Mouse (Mus musculus): ENCODE results near the gene Ddx39. TPM values are rescaled to one million over a fixed set of nuclear protein-coding genes. Genes with fewer than 3 reads are reported as not detected.

Ddx39 gene
- polyA plus RNA-seq, 1 experiment from 2014 or later: 253 TPM

Small RNA genes lying within 50 kb of the gene (microRNA-seq; reads per million reads assigned to microRNA genes)
- 0.95 reads per million for gene Mir1668

Other genes with a start within 250 kb of the Ddx39 start
- gene Olfr370, start 179.4 kb upstream of the Ddx39 start, polyA plus RNA-seq (2014; fragmentation: Nextera tagmentation; extraction: Ambion mirVana): not detected in 2 replicates
- 351 and 359 TPM in 2 replicates for gene Ndufb7, start 148.5 kb upstream of the Ddx39 start, polyA plus RNA-seq (2014; fragmentation: Nextera tagmentation; extraction: Ambion mirVana)
- 680 and 686 TPM in 2 replicates for gene Tecr, start 107.2 kb upstream of the Ddx39 start, polyA plus RNA-seq (2014; fragmentation: Nextera tagmentation; extraction: Ambion mirVana)
- gene Dnajb1, start 107.0 kb upstream of the Ddx39 start, polyA plus RNA-seq (2014; fragmentation: Nextera tagmentation; extraction: Ambion mirVana): 61.1 and 71.3 TPM in 2 replicates
- gene Gipc1, start 62.5 kb upstream of the Ddx39 start, polyA plus RNA-seq (2014; fragmentation: Nextera tagmentation; extraction: Ambion mirVana): 184 TPM in 2 replicates
- 0.31 and 0.37 TPM in 2 replicates for gene Ptger1, start 48.5 kb upstream of the Ddx39 start, polyA plus RNA-seq (2014; fragmentation: Nextera tagmentation; extraction: Ambion mirVana)
- gene Pkn1, start 16.0 kb upstream of the Ddx39 start, polyA plus RNA-seq (2014; fragmentation: Nextera tagmentation; extraction: Ambion mirVana): 18.6 and 20.3 TPM in 2 replicates
- gene Adgre5, start 26.1 kb downstream of the Ddx39 start, polyA plus RNA-seq (2014; fragmentation: Nextera tagmentation; extraction: Ambion mirVana): 10.9 and 12.8 TPM in 2 replicates
- gene Adgrl1, start 184.9 kb downstream of the Ddx39 start, polyA plus RNA-seq (2014; fragmentation: Nextera tagmentation; extraction: Ambion mirVana): 13.7 and 16.4 TPM in 2 replicates
- 0.61 and 0.81 TPM in 2 replicates for gene Gm10644, start 240.0 kb downstream of the Ddx39 start, polyA plus RNA-seq (2014; fragmentation: Nextera tagmentation; extraction: Ambion mirVana)
- 92.5 and 96.5 TPM in 2 replicates for gene Asf1b, start 240.3 kb downstream of the Ddx39 start, polyA plus RNA-seq (2014; fragmentation: Nextera tagmentation; extraction: Ambion mirVana)